Mouse (Mus musculus): ENCODE measurements around the gene Fars2. TPM values are rescaled to one million over a fixed set of nuclear protein-coding genes. Genes with fewer than 3 reads are reported as not detected.

Fars2 gene
- polyA plus RNA-seq, 1 experiment from 2014 or later = 22.3 TPM

GRCm38 (mm10) chr13:36552522-36553246 is 435.5 kb downstream of the Fars2 start:
- Histone ChIP-seq H3K36me3 (ENCODE audit: control insufficient read depth, insufficient read depth, low read length) (no peaks in the 10 kb centered on the region), H3K27me3 (ENCODE audit: control insufficient read depth, insufficient read depth, low read length) (no peaks in the 10 kb centered on the region), H3K4me3 (ENCODE audit: low read depth, low read length) (no peak overlapping the region), H3K4me2 (ENCODE audit: low read depth) (no peak overlapping the region), H3K4me1 (ENCODE audit: control insufficient read depth, insufficient read depth, low read length) (no peaks in the 10 kb centered on the region), H3K9ac (ENCODE audit: low read length) (no peak overlapping the region), H3K9me3 (ENCODE audit: control insufficient read depth, low read length) (no peaks in the 10 kb centered on the region), H3K27ac (ENCODE audit: low read depth, low read length) (no peak overlapping the region)
- 82% methylated on average over 3 of the region's 3 CpGs for WGBS
- DNase-seq (ENCODE audit: low spot score) (no peak), ATAC-seq (ENCODE audit: insufficient read depth, low FRiP score, low TSS enrichment) (no peak)

GRCm38 (mm10) chr13:36553247-36553642 is 436.0 kb downstream of the Fars2 start:
- WGBS = 84% methylated on average over 5 of the region's 5 CpGs
- Histone ChIP-seq H3K27me3 (ENCODE audit: control insufficient read depth, insufficient read depth, low read length) (no peaks in the 10 kb centered on the region), H3K27ac (ENCODE audit: low read depth, low read length) (no peak overlapping the region), H3K36me3 (ENCODE audit: control insufficient read depth, insufficient read depth, low read length) (no peaks in the 10 kb centered on the region), H3K9ac (ENCODE audit: low read length) (no peak overlapping the region), H3K9me3 (ENCODE audit: control insufficient read depth, low read length) (no peaks in the 10 kb centered on the region), H3K4me1 (ENCODE audit: control insufficient read depth, insufficient read depth, low read length) (no peaks in the 10 kb centered on the region), H3K4me3 (ENCODE audit: low read depth, low read length) (no peak overlapping the region), H3K4me2 (ENCODE audit: low read depth) (no peak overlapping the region)
- DNase-seq (ENCODE audit: low spot score) (no peak), ATAC-seq (ENCODE audit: insufficient read depth, low FRiP score, low TSS enrichment) (no peak)

DNA sequence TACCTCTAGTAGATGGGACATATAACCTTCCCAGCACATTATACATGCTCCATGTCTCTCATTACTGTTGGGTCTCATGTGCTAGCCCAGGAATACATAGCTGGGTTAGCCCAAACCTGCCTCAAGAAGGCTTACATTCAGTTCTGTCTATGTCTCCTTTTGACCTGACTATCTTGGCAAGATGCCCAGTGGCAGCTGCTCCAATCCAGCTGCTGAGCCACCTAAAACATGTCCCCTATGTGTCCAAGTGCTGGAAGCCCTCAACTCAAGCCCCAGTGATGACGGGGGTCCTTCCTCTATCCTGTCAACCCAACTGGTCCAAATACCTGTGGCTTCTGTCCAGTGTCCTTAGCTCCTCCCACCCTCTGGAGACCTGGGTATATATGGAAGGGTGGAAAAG is 437.5 kb downstream of the Fars2 start:
- no peak overlapping the region for H3K4me3 ChIP-seq (ENCODE audit: low read depth, low read length)
- DNase-seq (ENCODE audit: low spot score) (no peak), ATAC-seq (ENCODE audit: insufficient read depth, low FRiP score, low TSS enrichment) (no peak)
- no peaks in the 10 kb centered on the region for H3K9me3 ChIP-seq (ENCODE audit: control insufficient read depth, low read length)
- no peak overlapping the region for H3K9ac ChIP-seq (ENCODE audit: low read length)
- H3K36me3 ChIP-seq (ENCODE audit: control insufficient read depth, insufficient read depth, low read length) = no peaks in the 10 kb centered on the region
- H3K4me1 ChIP-seq (ENCODE audit: control insufficient read depth, insufficient read depth, low read length) = no peaks in the 10 kb centered on the region
- H3K4me2 ChIP-seq (ENCODE audit: low read depth) = no peak overlapping the region
- WGBS = 84% methylated on average over 1 of the region's 1 CpGs
- H3K27me3 ChIP-seq (ENCODE audit: control insufficient read depth, insufficient read depth, low read length) = no peaks in the 10 kb centered on the region
- no peak overlapping the region for H3K27ac ChIP-seq (ENCODE audit: low read depth, low read length)

GRCm38 (mm10) chr13:36562447-36563441 is 445.5 kb downstream of the Fars2 start:
- peak overlapping the region; percentile 45; the same call in 1 of the 2 replicates for H3K27ac ChIP-seq (ENCODE audit: low read depth, low read length)
- no peak overlapping the region for H3K4me2 ChIP-seq (ENCODE audit: low read depth)

DNA sequence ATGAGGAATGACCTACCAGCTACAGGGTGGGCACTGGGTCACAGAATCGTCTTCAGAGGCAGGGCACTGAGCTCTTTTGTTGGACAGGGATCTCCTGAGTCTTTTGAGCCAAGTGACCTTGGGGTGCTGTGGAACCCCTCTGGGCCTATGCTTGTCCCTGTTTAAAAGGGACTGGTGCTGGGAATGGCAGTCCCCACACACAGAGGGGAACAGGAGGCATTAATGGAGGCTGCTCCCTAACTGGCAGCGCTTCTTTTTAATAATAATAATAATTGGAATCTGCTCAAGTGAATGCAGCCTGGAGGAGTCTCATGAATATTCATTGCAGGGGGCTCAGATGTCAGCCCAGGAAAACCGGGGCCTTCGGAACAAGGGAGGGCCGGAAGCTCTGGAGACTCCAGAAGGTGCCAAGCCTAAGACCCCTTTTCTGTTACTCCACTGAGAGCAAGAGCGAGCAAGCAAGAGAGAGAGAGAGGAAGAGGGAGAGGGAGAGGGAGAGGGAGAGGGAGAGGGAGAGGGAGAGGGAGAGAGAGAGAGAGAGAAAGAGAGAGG is 447.6 kb downstream of the Fars2 start:
- Histone ChIP-seq H3K4me1 (ENCODE audit: control insufficient read depth, insufficient read depth, low read length) (peaks cover 2% of the 10 kb centered on the region; the same call in 1 of the 2 replicates), H3K27ac (ENCODE audit: low read depth, low read length) (no peak overlapping the region), H3K9ac (ENCODE audit: low read length) (no peak overlapping the region), H3K4me2 (ENCODE audit: low read depth) (no peak overlapping the region), H3K4me3 (ENCODE audit: low read depth, low read length) (no peak overlapping the region), H3K36me3 (ENCODE audit: control insufficient read depth, insufficient read depth, low read length) (no peaks in the 10 kb centered on the region), H3K27me3 (ENCODE audit: control insufficient read depth, insufficient read depth, low read length) (no peaks in the 10 kb centered on the region), H3K9me3 (ENCODE audit: control insufficient read depth, low read length) (no peaks in the 10 kb centered on the region)
- WGBS = 39% methylated on average over 5 of the region's 6 CpGs
- DNase-seq (ENCODE audit: low spot score) (no peak), ATAC-seq (ENCODE audit: insufficient read depth, low FRiP score, low TSS enrichment) (no peak)

More at GRCm38 (mm10) chr13:36562447-36563441, 445.5 kb downstream of the Fars2 start:
- DNase-seq (ENCODE audit: low spot score) = no peak
- ATAC-seq (ENCODE audit: insufficient read depth, low FRiP score, low TSS enrichment) = no peak
- Histone ChIP-seq H3K4me3 (ENCODE audit: low read depth, low read length) (no peak overlapping the region), H3K9ac (ENCODE audit: low read length) (no peak overlapping the region), H3K36me3 (ENCODE audit: control insufficient read depth, insufficient read depth, low read length) (no peaks in the 10 kb centered on the region), H3K9me3 (ENCODE audit: control insufficient read depth, low read length) (no peaks in the 10 kb centered on the region), H3K27me3 (ENCODE audit: control insufficient read depth, insufficient read depth, low read length) (no peaks in the 10 kb centered on the region), H3K4me1 (ENCODE audit: control insufficient read depth, insufficient read depth, low read length) (peaks cover 2% of the 10 kb centered on the region; the same call in 1 of the 2 replicates)
- WGBS = 65% methylated on average over 16 of the region's 16 CpGs

GRCm38 (mm10) chr13:36576781-36577180 is 459.6 kb downstream of the Fars2 start:
- H3K27me3 ChIP-seq (ENCODE audit: control insufficient read depth, insufficient read depth, low read length) = no peaks in the 10 kb centered on the region
- no peaks in the 10 kb centered on the region for H3K4me1 ChIP-seq (ENCODE audit: control insufficient read depth, insufficient read depth, low read length)
- no peaks in the 10 kb centered on the region for H3K36me3 ChIP-seq (ENCODE audit: control insufficient read depth, insufficient read depth, low read length)
- H3K4me2 ChIP-seq (ENCODE audit: low read depth) = no peak overlapping the region
- no peak overlapping the region for H3K27ac ChIP-seq (ENCODE audit: low read depth, low read length)
- ATAC-seq (ENCODE audit: insufficient read depth, low FRiP score, low TSS enrichment) = no peak
- DNase-seq (ENCODE audit: low spot score) = no peak
- H3K4me3 ChIP-seq (ENCODE audit: low read depth, low read length) = no peak overlapping the region
- 74% methylated on average over 4 of the region's 4 CpGs for WGBS
- H3K9ac ChIP-seq (ENCODE audit: low read length) = no peak overlapping the region
- no peaks in the 10 kb centered on the region for H3K9me3 ChIP-seq (ENCODE audit: control insufficient read depth, low read length)

DNA sequence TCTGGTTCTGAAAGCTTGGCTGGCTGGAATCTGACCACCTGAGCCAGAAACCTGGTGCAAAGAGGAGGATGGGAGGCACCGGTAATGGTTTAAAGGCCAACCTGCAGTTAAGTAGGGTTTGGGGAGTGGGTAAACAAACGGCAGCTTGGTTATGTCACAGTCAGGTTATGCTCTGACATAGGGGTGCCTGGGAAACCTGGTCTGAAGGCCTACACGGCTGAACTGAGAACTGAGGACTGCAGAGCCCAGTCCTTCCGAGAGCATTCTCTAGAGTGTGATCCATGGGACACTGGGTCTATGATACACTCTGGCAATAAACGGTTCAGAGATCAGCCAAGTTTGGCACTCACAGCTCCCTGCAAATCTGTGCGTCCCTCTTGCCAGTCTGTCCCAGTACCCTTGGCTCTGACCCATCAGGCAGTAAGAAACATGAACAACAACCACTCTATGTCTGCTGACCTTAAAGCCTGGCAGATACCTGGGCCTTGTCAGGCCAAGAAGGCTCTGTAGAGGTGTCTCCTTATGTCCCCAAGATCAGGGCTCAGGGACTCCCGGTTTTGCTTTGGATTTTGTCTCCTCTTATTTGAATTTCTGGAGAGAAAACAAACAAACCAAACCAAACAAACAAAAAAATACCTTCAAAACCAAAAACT is 460.8 kb downstream of the Fars2 start:
- Histone ChIP-seq H3K9ac (ENCODE audit: low read length) (no peak overlapping the region), H3K4me1 (ENCODE audit: control insufficient read depth, insufficient read depth, low read length) (no peaks in the 10 kb centered on the region), H3K27me3 (ENCODE audit: control insufficient read depth, insufficient read depth, low read length) (no peaks in the 10 kb centered on the region), H3K4me2 (ENCODE audit: low read depth) (no peak overlapping the region), H3K27ac (ENCODE audit: low read depth, low read length) (no peak overlapping the region), H3K9me3 (ENCODE audit: control insufficient read depth, low read length) (no peaks in the 10 kb centered on the region), H3K36me3 (ENCODE audit: control insufficient read depth, insufficient read depth, low read length) (no peaks in the 10 kb centered on the region), H3K4me3 (ENCODE audit: low read depth, low read length) (no peak overlapping the region)
- 65% methylated on average over 7 of the region's 7 CpGs for WGBS
- DNase-seq (ENCODE audit: low spot score) = no peak
- ATAC-seq (ENCODE audit: insufficient read depth, low FRiP score, low TSS enrichment) = peak; percentile 13

DNA sequence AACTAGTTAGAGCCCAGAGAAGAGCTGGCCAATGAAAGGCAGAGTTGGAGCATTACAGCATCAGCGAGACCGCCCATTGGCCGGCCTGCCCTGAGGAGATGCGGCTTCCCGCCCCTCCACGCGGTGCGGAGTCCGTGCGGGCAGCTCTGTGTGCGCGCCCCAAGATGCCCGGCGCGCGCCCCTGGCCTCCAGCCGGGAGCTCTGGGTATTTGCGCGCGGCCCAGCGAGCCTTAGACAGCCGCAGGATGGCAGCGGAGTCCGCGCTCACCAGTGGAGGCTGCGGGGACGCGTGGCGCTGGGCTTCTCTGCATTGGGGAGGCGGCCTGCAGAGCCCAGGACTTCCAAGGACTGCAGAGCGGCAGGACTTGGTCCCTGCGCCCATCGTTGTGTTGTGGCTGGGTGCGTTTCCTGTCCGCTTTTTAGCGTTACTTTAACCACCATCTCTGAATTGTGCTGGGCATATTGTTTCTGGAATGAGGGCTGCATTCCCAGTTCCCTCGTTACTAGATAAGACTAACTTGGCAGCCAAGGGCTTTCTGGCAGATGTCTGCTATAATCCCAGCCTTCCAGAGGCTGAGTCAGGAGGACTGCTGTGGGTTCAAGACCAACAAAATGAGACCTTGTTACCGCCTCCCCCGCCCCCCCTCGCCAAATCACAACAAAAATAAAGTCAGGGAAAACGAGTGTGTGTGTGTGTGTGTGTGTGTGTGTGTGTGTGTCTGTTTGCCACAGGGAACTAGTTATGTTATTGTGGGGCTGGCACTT is 461.5 kb downstream of the Fars2 start:
- ATAC-seq (ENCODE audit: insufficient read depth, low FRiP score, low TSS enrichment) (peak; percentile 96), DNase-seq (ENCODE audit: low spot score) (peak; percentile 92)
- Histone ChIP-seq H3K4me2 (ENCODE audit: low read depth) (peak overlapping the region; percentile 52), H3K4me3 (ENCODE audit: low read depth, low read length) (peak overlapping the region; percentile 39), H3K9me3 (ENCODE audit: control insufficient read depth, low read length) (no peaks in the 10 kb centered on the region), H3K27me3 (ENCODE audit: control insufficient read depth, insufficient read depth, low read length) (no peaks in the 10 kb centered on the region), H3K36me3 (ENCODE audit: control insufficient read depth, insufficient read depth, low read length) (no peaks in the 10 kb centered on the region), H3K27ac (ENCODE audit: low read depth, low read length) (no peak overlapping the region), H3K9ac (ENCODE audit: low read length) (peak overlapping the region; percentile 48), H3K4me1 (ENCODE audit: control insufficient read depth, insufficient read depth, low read length) (peaks cover 5% of the 10 kb centered on the region; the same call in 1 of the 2 replicates)
- under 1% methylated on average over 41 of the region's 41 CpGs for WGBS

Measured in neural tube, embryonic 11.5 days (tissue).